Mouse (Mus musculus) kidney, embryonic 15.5 days (tissue): ENCODE measurements at regions not wholly inside any gene's neighbourhood (a gene's known extent, or its start where the extent isn't known, plus 50 kb on each side); places are given as distances from the start of the nearest gene placed in this dataset.

ENCODE experiments used
- ATAC-seq: fragments of 200-750 bp; cut with Nextera tagmentation; replicated peaks from 2 replicates; pipeline ENCODE4 v1.8.0; 2017; ENCODE audit warnings: moderate TSS enrichment; ENCODE audit not compliant: low FRiP score
- H3K27ac ChIP-seq: fragments of 300-500 bp; sonication (generic); 2 replicates; pipeline ENCODE4 v1.5.1; 2015; ENCODE audit warnings: mild to moderate bottlenecking, inconsistent platforms
- H3K27me3 ChIP-seq: fragments of 300-500 bp; sonication (generic); 2 replicates; pipeline ENCODE4 v1.6.1; 2015; ENCODE audit warnings: inconsistent platforms
- H3K36me3 ChIP-seq: fragments of 300-500 bp; sonication (generic); 2 replicates; pipeline ENCODE4 v1.6.1; 2015; ENCODE audit warnings: inconsistent platforms
- H3K4me1 ChIP-seq: fragments of 300-500 bp; sonication (generic); 2 replicates; pipeline ENCODE4 v1.6.1; 2015; ENCODE audit warnings: inconsistent platforms
- H3K4me2 ChIP-seq: fragments of 300-500 bp; sonication (generic); 2 replicates; pipeline ENCODE4 v1.6.1; 2015; ENCODE audit warnings: moderate library complexity, mild to moderate bottlenecking, inconsistent platforms
- H3K4me3 ChIP-seq: fragments of 300-500 bp; sonication (generic); replicated peaks from 2 replicates; pipeline ENCODE4 v1.5.1; 2015; ENCODE audit warnings: mild to moderate bottlenecking, inconsistent platforms
- H3K9ac ChIP-seq: fragments of 300-500 bp; sonication (generic); 2 replicates; pipeline ENCODE4 v1.6.1; 2015; ENCODE audit warnings: mild to moderate bottlenecking, inconsistent platforms
- H3K9me3 ChIP-seq: fragments of 300-500 bp; sonication (generic); replicated peaks from 2 replicates; pipeline ENCODE4 v1.6.1; 2016; ENCODE audit warnings: inconsistent platforms
- WGBS: fragments of 180-500 bp; shearing (Covaris S2); methylation state at CpG from one replicate; pipeline ENCODE4 v1.1.7; 2015; ENCODE audit warnings: mixed read lengths; 5-methylcytosine and 5-hydroxymethylcytosine counted together

DNA sequence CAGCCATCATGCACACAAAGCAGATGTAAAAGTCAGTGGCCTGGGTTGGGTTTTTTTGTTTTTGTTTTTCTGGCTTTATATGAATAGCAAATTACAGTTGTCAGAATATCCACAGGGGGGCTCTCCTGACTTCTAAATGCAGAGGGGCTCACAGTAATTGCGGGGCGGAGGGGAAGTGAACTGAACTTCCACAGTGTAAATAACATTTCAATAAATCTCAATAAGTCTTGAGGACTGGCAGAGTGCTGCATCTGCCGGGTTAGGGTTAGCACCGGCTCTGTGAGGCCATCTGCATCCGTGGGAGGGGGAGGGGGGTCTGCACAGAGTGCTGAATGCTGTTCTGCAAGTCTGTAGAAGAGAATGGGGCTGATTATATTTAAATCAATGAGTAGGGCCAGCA, 50.3 kb upstream of the Arl4c start:
- Histone ChIP-seq H3K9ac (no peak overlapping the region), H3K4me2 (peak overlapping the region; percentile 22; the same call in 1 of the 2 replicates), H3K4me3 (no peak overlapping the region), H3K9me3 (no peaks in the 10 kb centered on the region; the same call in 1 of the 2 replicates), H3K36me3 (no peaks in the 10 kb centered on the region), H3K27ac (no peak overlapping the region), H3K4me1 (peaks cover 45% of the 10 kb centered on the region), H3K27me3 (no peaks in the 10 kb centered on the region)
- 0 out of 2 replicates have a peak, but pooled peaks have one; percentile 15 for ATAC-seq
- 3% methylated on average over 5 of the region's 5 CpGs for WGBS

DNA sequence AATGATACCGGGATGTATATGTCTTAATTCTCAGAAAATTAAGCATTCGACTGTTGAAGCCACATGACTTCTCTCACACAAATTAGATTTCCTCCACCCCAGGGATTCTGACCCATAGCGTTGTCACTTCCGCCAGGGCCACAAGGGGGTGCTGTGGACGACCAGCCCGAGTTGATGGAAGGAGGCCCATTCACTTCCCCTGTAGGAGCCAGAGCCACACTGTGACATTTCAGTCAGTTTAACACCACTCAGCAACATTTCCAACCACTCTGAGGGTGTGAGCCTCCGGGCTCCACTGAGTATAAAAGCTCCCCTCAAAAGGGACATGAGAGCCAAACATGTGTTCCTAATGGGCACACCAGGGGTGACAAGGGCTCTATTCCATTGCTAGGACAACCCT, 54.6 kb upstream of the Arl4c start:
- no peaks in the 10 kb centered on the region; the same call in 1 of the 2 replicates for H3K9me3 ChIP-seq
- H3K4me3 ChIP-seq = no peak overlapping the region
- no peak for ATAC-seq
- no peaks in the 10 kb centered on the region for H3K36me3 ChIP-seq
- H3K9ac ChIP-seq = no peak overlapping the region
- H3K4me1 ChIP-seq = peaks cover 44% of the 10 kb centered on the region
- peak overlapping the region; percentile 84 for H3K27ac ChIP-seq
- WGBS = 79% methylated on average over 7 of the region's 7 CpGs
- no peak overlapping the region for H3K4me2 ChIP-seq
- H3K27me3 ChIP-seq = no peaks in the 10 kb centered on the region

DNA sequence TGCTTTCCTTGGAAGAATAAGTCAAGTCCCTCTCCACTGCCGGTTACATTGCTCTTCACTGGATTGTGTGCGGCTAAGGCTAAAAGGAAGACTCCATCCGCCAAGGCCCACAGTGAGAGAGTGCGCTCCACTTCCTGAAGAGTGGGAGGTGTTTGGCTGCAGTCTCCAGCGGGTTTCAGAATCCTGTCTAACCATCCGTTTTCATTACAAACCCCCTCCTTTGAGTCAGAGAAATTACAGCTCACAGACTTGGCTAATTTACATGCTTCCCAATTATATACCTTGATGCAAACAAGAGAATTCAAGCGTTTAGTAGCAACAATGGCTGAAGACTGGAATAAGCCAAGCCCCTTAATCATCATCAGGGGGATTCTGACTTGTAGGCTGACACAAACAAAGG, 55.1 kb upstream of the Arl4c start:
- H3K36me3 ChIP-seq = no peaks in the 10 kb centered on the region
- WGBS = 28% methylated on average over 7 of the region's 7 CpGs
- ATAC-seq = 0 out of 2 replicates have a peak, but pooled peaks have one; percentile 38

DNA sequence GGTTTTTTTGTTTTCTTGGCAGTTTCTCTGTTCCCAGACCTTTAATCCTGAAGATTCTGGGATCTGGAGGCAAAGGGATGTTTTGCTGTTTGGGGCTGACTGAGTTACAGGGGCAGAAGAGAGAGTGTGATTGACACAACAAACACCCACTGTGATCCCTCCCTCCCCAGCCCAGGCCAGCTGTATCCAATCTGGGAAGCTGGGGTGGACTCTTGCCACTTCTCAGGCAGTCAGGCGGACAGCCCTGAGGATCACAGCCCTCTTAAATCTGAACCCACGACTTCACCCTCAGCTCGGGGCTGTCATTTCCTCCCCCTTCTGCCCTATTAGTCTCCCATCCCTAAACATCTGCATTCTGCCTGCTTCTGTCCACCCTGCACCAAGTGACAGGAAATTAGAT, 55.7 kb upstream of the Arl4c start:
- Histone ChIP-seq H3K4me1 (peaks cover 36% of the 10 kb centered on the region), H3K4me2 (no peak overlapping the region), H3K36me3 (no peaks in the 10 kb centered on the region), H3K9me3 (no peaks in the 10 kb centered on the region; the same call in 1 of the 2 replicates), H3K27me3 (no peaks in the 10 kb centered on the region), H3K27ac (peak overlapping the region; percentile 84), H3K4me3 (no peak overlapping the region), H3K9ac (no peak overlapping the region)
- ATAC-seq = peak; percentile 91
- 14% methylated on average over 3 of the region's 3 CpGs for WGBS

More for the DNA sequence above, 55.1 kb upstream of the Arl4c start:
- Histone ChIP-seq H3K9ac (no peak overlapping the region), H3K27ac (peak overlapping the region; percentile 84), H3K27me3 (no peaks in the 10 kb centered on the region), H3K4me3 (no peak overlapping the region), H3K4me2 (no peak overlapping the region), H3K4me1 (peaks cover 39% of the 10 kb centered on the region), H3K9me3 (no peaks in the 10 kb centered on the region; the same call in 1 of the 2 replicates)

DNA sequence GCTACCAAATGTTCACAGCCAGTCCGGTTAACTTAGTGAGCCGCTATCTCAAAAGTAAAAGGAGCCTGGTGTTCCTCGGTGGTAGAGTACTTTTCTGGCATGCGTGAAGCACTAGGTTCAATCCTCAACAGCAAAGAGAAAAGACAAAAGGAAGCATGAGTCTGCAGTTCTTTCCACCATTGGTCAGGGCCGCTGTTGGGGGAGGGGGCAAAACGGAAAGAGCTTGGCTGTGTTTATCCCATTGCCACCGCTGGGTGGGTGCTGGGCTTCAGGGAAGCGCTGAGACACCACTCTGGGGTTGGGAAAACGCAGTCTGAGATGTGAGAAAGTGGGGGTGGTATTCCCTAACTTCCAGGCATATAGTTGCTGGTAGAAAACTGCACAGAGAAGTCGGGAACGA, 58.6 kb upstream of the Arl4c start:
- ATAC-seq = no peak
- no peaks in the 10 kb centered on the region for H3K36me3 ChIP-seq
- H3K4me2 ChIP-seq = no peak overlapping the region
- no peaks in the 10 kb centered on the region for H3K9me3 ChIP-seq
- peaks cover 29% of the 10 kb centered on the region for H3K4me1 ChIP-seq
- no peak overlapping the region for H3K9ac ChIP-seq
- H3K27me3 ChIP-seq = no peaks in the 10 kb centered on the region
- no peak overlapping the region for H3K27ac ChIP-seq
- H3K4me3 ChIP-seq = no peak overlapping the region
- WGBS = 84% methylated on average over 11 of the region's 11 CpGs

DNA sequence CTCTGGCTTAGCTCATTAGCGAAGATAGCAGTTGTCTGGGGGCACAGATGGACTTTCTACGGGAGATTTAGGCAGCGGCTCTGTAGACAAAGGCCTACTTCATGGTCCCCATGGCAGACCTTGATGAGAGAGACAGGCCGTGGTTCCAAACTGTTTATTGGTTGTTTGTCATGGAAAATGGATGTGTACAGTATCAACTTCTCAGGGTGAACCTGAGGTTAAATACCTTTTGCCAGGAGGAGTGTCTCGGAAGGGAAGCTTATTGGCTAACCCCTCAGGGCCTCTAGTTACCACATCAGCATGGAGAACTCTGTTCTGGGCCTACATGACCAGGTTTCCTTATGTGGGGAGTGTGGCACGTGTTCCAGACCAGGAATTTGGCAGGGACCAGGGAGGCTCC, 59.1 kb upstream of the Arl4c start:
- H3K36me3 ChIP-seq = no peaks in the 10 kb centered on the region
- no peak overlapping the region for H3K4me3 ChIP-seq
- no peaks in the 10 kb centered on the region for H3K27me3 ChIP-seq
- H3K9ac ChIP-seq = no peak overlapping the region
- WGBS = 82% methylated on average over 6 of the region's 6 CpGs
- no peak overlapping the region for H3K4me2 ChIP-seq
- no peak overlapping the region for H3K27ac ChIP-seq
- peaks cover 25% of the 10 kb centered on the region for H3K4me1 ChIP-seq
- ATAC-seq = no peak
- H3K9me3 ChIP-seq = no peaks in the 10 kb centered on the region

DNA sequence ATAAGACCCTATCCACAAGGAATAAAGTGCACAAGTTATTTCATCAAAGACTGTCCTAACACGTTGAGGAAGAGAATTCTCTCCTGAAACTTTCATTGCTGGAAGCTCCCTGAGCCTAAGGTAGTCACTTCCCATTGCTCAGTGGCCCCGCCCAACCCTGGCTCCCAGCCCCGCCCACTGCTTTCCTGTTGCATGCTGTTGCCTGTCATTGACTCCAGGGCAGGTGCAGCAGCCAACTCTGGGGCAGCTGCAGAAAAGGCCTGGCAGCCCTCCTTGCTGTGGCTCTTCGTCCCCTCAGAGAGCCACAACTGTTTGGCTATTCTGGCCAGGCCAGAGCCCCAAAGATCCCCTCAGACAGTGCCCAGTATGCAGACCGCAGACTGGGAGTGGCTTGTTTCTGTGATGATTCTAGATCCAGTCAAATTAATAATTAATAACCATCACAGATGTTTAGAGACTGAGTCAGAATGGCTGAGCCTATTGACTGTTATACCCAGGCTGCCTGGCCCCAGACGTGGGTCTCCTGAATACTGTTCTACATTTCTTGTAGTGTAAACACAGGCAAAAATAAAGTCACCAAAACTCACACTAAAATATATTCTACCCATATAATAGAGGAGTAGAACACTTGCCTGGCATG, 61.8 kb upstream of the Arl4c start:
- Histone ChIP-seq H3K27me3 (no peaks in the 10 kb centered on the region), H3K4me1 (no peaks in the 10 kb centered on the region), H3K9ac (no peak overlapping the region), H3K4me2 (no peak overlapping the region), H3K27ac (no peak overlapping the region), H3K9me3 (no peaks in the 10 kb centered on the region), H3K36me3 (no peaks in the 10 kb centered on the region), H3K4me3 (no peak overlapping the region)
- 63% methylated on average over 6 of the region's 6 CpGs for WGBS
- ATAC-seq = no peak

DNA sequence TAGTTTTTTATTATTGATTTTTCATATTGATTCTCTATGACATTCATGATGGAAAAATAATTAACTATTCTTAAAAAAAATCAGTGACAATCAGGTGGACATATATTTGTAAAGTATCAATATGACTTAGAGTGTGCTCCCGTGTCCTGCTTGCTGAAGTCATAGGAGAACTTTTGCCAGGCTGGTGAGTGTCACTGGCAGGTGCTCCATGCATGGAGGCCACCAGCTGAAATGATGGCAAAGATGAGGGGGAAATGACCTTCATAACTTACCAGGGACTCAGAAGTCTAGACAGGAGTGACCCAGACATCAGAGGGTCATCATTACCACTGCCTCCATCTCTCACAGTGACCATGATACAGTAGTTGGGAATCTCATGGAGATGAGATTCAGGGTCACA, 62.5 kb upstream of the Arl4c start:
- 100% methylated on average over 1 of the region's 1 CpGs for WGBS

DNA sequence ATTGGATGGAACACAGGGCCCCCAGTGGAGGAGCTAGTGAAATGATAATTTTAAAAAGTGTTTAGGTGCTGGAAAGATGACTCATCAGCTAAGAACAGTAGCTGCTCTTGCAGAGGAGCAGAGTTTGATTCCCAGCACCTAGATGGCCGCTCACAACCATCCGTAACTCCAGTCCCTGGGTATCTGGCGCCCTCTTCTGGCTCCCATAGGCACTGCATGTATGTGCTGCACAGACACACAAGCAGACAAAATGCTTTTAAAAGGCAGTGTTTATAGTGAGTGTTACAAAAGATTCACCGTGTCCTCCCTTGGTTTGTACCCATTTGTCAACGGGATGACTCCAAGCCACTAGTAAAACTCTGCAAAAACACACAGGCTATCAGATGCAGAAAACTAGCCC, 75.0 kb upstream of the Arl4c start:
- Histone ChIP-seq H3K27me3 (no peaks in the 10 kb centered on the region), H3K4me1 (no peaks in the 10 kb centered on the region), H3K4me2 (no peak overlapping the region), H3K9me3 (no peaks in the 10 kb centered on the region), H3K36me3 (no peaks in the 10 kb centered on the region), H3K4me3 (no peak overlapping the region), H3K9ac (no peak overlapping the region), H3K27ac (no peak overlapping the region)
- 92% methylated on average over 5 of the region's 5 CpGs for WGBS
- no peak for ATAC-seq

More for the DNA sequence above, 62.5 kb upstream of the Arl4c start:
- H3K27me3 ChIP-seq = no peaks in the 10 kb centered on the region
- H3K36me3 ChIP-seq = no peaks in the 10 kb centered on the region
- H3K9me3 ChIP-seq = no peaks in the 10 kb centered on the region
- H3K4me2 ChIP-seq = no peak overlapping the region
- H3K4me1 ChIP-seq = peaks cover 2% of the 10 kb centered on the region; the same call in 1 of the 2 replicates
- no peak for ATAC-seq
- H3K27ac ChIP-seq = no peak overlapping the region
- H3K4me3 ChIP-seq = no peak overlapping the region
- H3K9ac ChIP-seq = no peak overlapping the region

DNA sequence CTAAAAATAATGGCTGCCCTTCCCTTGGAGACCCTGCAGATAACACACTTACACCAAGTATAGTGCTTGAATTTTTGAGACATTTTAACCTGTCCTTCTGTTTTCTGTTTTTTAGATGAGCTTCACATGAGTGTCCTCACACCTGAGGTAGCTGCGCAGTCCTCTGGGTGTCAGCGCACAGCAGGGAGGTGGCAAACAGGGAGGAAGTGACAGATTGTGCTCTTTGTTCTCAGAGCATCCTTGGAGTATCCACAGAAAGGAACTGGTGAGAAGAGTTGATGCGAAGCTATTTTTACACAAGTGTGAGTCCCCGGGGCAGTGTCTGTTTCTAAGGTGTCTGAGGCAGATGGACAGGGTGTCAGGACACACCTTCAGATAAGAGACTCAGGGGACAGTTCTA, 78.2 kb upstream of the Arl4c start:
- Histone ChIP-seq H3K27me3 (no peaks in the 10 kb centered on the region), H3K27ac (no peak overlapping the region), H3K9me3 (no peaks in the 10 kb centered on the region), H3K4me2 (no peak overlapping the region), H3K4me1 (no peaks in the 10 kb centered on the region), H3K9ac (no peak overlapping the region), H3K36me3 (no peaks in the 10 kb centered on the region), H3K4me3 (no peak overlapping the region)
- no peak for ATAC-seq
- WGBS = 79% methylated on average over 4 of the region's 4 CpGs

DNA sequence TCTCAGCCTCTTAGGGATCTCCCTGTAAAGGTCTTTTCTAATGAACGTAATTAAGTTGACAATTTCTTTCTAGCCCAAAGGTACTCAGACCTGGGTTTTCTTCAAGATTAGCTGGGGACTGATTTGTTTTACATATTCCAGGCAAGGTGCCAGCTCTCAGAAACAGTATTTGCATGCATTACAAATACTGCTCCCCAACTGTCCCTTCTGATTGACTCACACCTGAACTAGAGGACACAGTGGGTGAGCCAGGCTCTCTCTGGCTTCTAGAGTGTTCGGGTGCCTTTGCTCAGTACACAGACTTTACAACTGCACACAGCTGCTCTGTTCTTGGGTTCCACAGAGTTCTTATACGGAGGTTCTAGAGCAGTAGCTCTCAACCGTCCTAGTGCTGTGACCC, 81.1 kb upstream of the Arl4c start:
- Histone ChIP-seq H3K4me1 (no peaks in the 10 kb centered on the region), H3K9me3 (no peaks in the 10 kb centered on the region; the same call in 1 of the 2 replicates), H3K9ac (no peak overlapping the region), H3K27me3 (no peaks in the 10 kb centered on the region), H3K36me3 (no peaks in the 10 kb centered on the region), H3K4me2 (no peak overlapping the region), H3K4me3 (no peak overlapping the region), H3K27ac (no peak overlapping the region)
- ATAC-seq = no peak
- 76% methylated on average over 4 of the region's 4 CpGs for WGBS

DNA sequence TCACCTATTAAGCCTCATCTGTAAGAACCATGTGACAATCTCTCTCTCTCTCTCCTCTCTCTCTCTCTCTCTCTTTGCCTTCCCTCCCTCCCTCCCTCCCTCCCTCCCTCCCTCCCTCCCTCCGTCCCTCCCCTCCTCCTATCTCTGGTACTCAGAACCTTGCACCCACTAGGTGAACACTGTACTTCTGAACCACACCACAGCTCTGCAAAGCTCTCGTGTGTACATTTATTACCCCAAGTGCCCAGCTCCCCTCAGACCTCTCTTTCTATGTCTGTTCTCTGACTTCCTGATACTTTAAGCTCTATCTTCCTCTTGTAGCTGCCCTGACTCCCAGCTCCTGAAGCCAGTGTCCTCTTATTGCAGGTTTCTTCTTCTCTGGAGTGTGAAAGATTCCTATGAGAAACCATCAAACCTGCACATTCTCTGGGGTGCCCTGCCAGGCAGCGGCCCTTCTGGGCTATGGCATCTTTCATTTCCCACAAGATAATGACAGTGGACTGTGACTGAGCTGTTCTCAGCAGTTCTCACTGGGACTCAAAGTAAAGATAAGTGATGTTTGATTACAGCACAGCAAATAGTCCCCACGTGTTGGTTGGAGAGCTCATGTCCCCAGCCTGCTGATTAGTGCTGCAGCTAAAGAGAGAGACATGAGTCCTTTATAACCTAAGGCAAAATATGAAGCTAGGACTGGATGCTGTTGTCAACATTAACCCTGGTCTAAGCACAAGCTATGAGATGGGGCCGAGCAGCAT, 83.0 kb upstream of the Arl4c start:
- ATAC-seq = no peak

More for the DNA sequence above, 83.0 kb upstream of the Arl4c start:
- H3K9ac ChIP-seq = no peak overlapping the region
- H3K27ac ChIP-seq = no peak overlapping the region
- H3K9me3 ChIP-seq = no peaks in the 10 kb centered on the region; the same call in 1 of the 2 replicates
- H3K4me1 ChIP-seq = no peaks in the 10 kb centered on the region
- H3K4me3 ChIP-seq = no peak overlapping the region
- WGBS = 64% methylated on average over 4 of the region's 5 CpGs
- no peaks in the 10 kb centered on the region for H3K36me3 ChIP-seq
- H3K27me3 ChIP-seq = no peaks in the 10 kb centered on the region
- no peak overlapping the region for H3K4me2 ChIP-seq
